Mouse (Mus musculus) forebrain, embryonic 14.5 days (tissue): ENCODE data around the gene Rora. TPM values are rescaled to one million over a fixed set of nuclear protein-coding genes. Genes with fewer than 3 reads are reported as not detected.

Experiments used
- ATAC-seq: fragments of 200-750 bp; cut with Nextera tagmentation; 2 replicates; pipeline ENCODE4 v1.8.0; 2017; ENCODE audit warnings: mild to moderate bottlenecking, moderate library complexity
- DNase-seq: peaks from one replicate; pipeline ENCODE4 v3.0.0-alpha.2; 2015; ENCODE audit warnings: low spot score
- H3K27ac ChIP-seq: fragments of 300-500 bp; sonication (generic); 2 replicates; pipeline ENCODE4 v1.5.1; 2014; ENCODE audit warnings: low read depth, mild to moderate bottlenecking, control low read depth, low read length, moderate library complexity
- H3K27me3 ChIP-seq: fragments of 300-500 bp; sonication (generic); replicated peaks from 2 replicates; pipeline ENCODE4 v1.6.1; 2014; ENCODE audit warnings: low read length, control low read depth, mixed read lengths; ENCODE audit not compliant: control insufficient read depth, insufficient read depth
- H3K36me3 ChIP-seq: fragments of 300-500 bp; sonication (generic); 2 replicates; pipeline ENCODE4 v1.6.1; 2014; ENCODE audit warnings: low read length, control low read depth; ENCODE audit not compliant: control insufficient read depth, insufficient read depth
- H3K4me1 ChIP-seq: fragments of 300-500 bp; sonication (generic); 2 replicates; pipeline ENCODE4 v1.6.1; 2014; ENCODE audit warnings: antibody characterized with exemption, low read length, control low read depth; ENCODE audit not compliant: control insufficient read depth, insufficient read depth
- H3K4me2 ChIP-seq: fragments of 300-500 bp; sonication (generic); 2 replicates; pipeline ENCODE4 v1.6.1; 2014; ENCODE audit warnings: mild to moderate bottlenecking, control low read depth, low read length
- H3K4me3 ChIP-seq: fragments of 300-500 bp; sonication (generic); 2 replicates; pipeline ENCODE4 v1.5.1; 2014; ENCODE audit warnings: low read depth, low read length, control low read depth
- H3K9ac ChIP-seq: fragments of 300-500 bp; sonication (generic); 2 replicates; pipeline ENCODE4 v1.6.1; 2014; ENCODE audit warnings: mild to moderate bottlenecking, low read length, control low read depth, moderate library complexity
- H3K9me3 ChIP-seq: fragments of 300-500 bp; sonication (generic); replicated peaks from 2 replicates; pipeline ENCODE4 v1.6.1; 2016; ENCODE audit warnings: low read length, control low read depth, mixed read lengths; ENCODE audit not compliant: control insufficient read depth
- WGBS: fragments of 180-500 bp; shearing (Covaris S2); extraction: QIAGEN DNeasy Blood & Tissue Kit; methylation state at CpG from one replicate; pipeline ENCODE4 v1.1.7; 2014; 5-methylcytosine and 5-hydroxymethylcytosine counted together
- polyA plus RNA-seq: library from polyadenylated mRNA; unstranded; fragments of >200 nt; fragmentation: Nextera tagmentation; extraction: Ambion mirVana; gene quantifications from 2 replicates; pipeline ENCODE4 v1.2.1, GENCODE M21; 2014

Gene Rora
- polyA plus RNA-seq, 1 experiment from 2014 or later, result 15.2 TPM

DNA sequence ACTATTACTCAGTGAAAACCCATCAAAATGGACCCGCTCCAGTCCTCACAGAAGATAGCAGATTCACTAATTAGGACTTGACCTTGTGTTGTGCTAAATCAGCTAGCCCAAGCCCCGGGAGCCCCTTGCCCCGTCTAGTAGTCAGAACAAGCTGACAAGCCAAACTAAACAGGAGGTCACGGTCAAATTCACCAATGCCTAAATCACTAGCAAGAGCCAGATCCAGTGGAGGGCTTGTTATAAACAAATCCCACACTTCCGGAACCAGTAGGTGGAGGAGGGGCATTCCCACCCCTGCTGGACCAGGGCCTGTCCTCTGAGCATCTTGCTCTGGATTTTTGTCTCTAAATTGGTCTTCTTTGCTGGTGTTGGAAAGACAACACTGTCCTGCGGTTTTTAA, 486.6 kb downstream of the Rora start:
- WGBS, result 85% methylated on average over 6 of the region's 6 CpGs
- H3K4me2 ChIP-seq, result no peak overlapping the region
- no peak for DNase-seq
- no peaks in the 10 kb centered on the region for H3K36me3 ChIP-seq
- no peaks in the 10 kb centered on the region for H3K9me3 ChIP-seq
- no peak overlapping the region for H3K27ac ChIP-seq
- no peaks in the 10 kb centered on the region for H3K27me3 ChIP-seq
- no peak for ATAC-seq
- H3K4me1 ChIP-seq, result peaks cover 6% of the 10 kb centered on the region; the same call in 1 of the 2 replicates
- no peak overlapping the region for H3K9ac ChIP-seq
- no peak overlapping the region for H3K4me3 ChIP-seq

- Histone ChIP-seq H3K27ac (no peak overlapping the region), H3K4me1 (peaks cover 6% of the 10 kb centered on the region; the same call in 1 of the 2 replicates), H3K27me3 (no peaks in the 10 kb centered on the region), H3K4me3 (no peak overlapping the region), H3K4me2 (no peak overlapping the region), H3K9ac (no peak overlapping the region), H3K36me3 (no peaks in the 10 kb centered on the region), H3K9me3 (no peaks in the 10 kb centered on the region)
- DNase-seq (no peak), ATAC-seq (no peak)
- WGBS, result 81% methylated on average over 4 of the region's 4 CpGs
These were observed 488.3 kb downstream of the Rora start for GRCm38 (mm10) chr9:69141859-69142258.

DNA sequence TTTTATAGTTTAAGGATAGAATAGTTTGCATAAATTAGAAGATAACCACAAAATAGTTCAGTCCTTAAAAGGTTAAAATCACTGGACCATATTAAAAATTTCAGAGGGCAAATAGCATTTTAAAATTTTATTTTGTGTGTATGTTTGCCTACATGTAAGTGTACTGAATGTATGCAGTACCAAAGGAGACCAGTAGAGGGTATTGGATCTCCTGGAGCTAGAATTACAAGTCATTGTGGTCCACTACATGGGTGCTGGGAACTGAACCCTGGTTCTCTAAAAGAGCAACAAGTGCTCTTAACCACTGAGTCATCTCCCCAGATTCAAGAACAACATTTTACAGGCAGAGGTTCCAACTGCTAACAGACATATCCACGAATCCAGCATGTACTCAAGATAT, 493.4 kb downstream of the Rora start:
- WGBS, result 84% methylated on average over 1 of the region's 1 CpGs
- Histone ChIP-seq H3K9ac (no peak overlapping the region), H3K4me2 (no peak overlapping the region), H3K27me3 (no peaks in the 10 kb centered on the region), H3K9me3 (0 out of 2 replicates have a peak, but pooled peaks cover 3% of the 10 kb centered on the region), H3K36me3 (no peaks in the 10 kb centered on the region), H3K4me1 (0 out of 2 replicates have a peak, but pooled peaks cover 3% of the 10 kb centered on the region), H3K27ac (no peak overlapping the region), H3K4me3 (no peak overlapping the region)
- DNase-seq (no peak), ATAC-seq (no peak)

DNA sequence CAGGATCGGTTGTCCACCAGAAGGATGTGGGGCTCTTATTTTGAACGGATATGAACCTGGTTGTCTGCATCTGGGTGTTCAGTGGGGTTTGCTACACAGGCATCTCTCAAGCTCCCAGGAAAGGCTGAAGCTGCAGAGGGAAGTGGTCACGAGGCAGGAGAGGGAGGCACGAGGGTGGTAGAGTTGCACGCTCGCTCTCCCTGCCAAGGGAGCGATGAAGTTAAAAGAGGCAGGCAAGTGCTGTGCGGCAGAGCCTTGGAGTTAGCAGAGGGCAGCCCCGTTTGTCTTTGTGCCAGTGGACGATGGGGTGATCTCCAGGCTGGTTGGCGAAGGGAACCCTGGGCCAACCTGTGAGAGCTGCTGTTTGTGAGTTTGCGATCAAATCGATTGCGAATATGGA, 496.6 kb downstream of the Rora start:
- no peak for ATAC-seq
- H3K9ac ChIP-seq, result no peak overlapping the region
- H3K4me2 ChIP-seq, result no peak overlapping the region
- WGBS, result 22% methylated on average over 14 of the region's 14 CpGs
- no peak overlapping the region for H3K27ac ChIP-seq
- H3K4me3 ChIP-seq, result no peak overlapping the region
- DNase-seq, result no peak
- no peaks in the 10 kb centered on the region for H3K27me3 ChIP-seq
- no peaks in the 10 kb centered on the region for H3K36me3 ChIP-seq
- 0 out of 2 replicates have a peak, but pooled peaks cover 3% of the 10 kb centered on the region for H3K4me1 ChIP-seq
- 0 out of 2 replicates have a peak, but pooled peaks cover 3% of the 10 kb centered on the region for H3K9me3 ChIP-seq

GRCm38 (mm10) chr9:69154684-69155083, 501.1 kb downstream of the Rora start:
- 94% methylated on average over 5 of the region's 5 CpGs for WGBS
- no peak for ATAC-seq

GRCm38 (mm10) chr9:69155836-69156595, 502.4 kb downstream of the Rora start:
- no peak overlapping the region for H3K4me3 ChIP-seq
- no peaks in the 10 kb centered on the region for H3K4me1 ChIP-seq
- H3K4me2 ChIP-seq, result no peak overlapping the region
- no peaks in the 10 kb centered on the region for H3K27me3 ChIP-seq
- no peaks in the 10 kb centered on the region for H3K36me3 ChIP-seq
- 60% methylated on average over 8 of the region's 8 CpGs for WGBS
- ATAC-seq, result no peak
- no peak for DNase-seq
- no peaks in the 10 kb centered on the region for H3K9me3 ChIP-seq
- no peak overlapping the region for H3K27ac ChIP-seq
- H3K9ac ChIP-seq, result no peak overlapping the region

More at GRCm38 (mm10) chr9:69154684-69155083, 501.1 kb downstream of the Rora start:
- Histone ChIP-seq H3K4me3 (no peak overlapping the region), H3K9ac (no peak overlapping the region), H3K27me3 (no peaks in the 10 kb centered on the region), H3K9me3 (no peaks in the 10 kb centered on the region), H3K27ac (no peak overlapping the region), H3K36me3 (no peaks in the 10 kb centered on the region), H3K4me1 (0 out of 2 replicates have a peak, but pooled peaks cover 3% of the 10 kb centered on the region), H3K4me2 (no peak overlapping the region)
- DNase-seq, result no peak

DNA sequence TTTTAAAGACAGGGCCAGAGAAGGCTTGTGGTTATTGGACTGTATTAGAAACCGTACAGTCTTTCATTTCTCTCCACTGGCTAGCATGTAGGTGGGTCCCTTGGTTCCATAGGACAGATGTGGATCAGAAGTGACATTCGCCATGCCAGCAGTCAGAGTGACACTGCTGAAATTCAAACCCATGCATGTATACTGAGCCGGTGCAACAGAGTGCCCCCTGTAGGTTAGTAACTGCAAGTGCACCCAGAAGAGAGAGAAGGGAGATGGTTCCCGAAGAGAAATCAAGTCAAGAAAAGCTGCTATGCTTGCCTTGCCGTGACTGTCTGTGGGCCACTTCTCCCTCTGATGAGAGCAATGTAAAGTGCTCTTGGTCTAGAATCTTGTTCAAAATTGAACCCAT, 507.2 kb downstream of the Rora start:
- Histone ChIP-seq H3K36me3 (no peaks in the 10 kb centered on the region), H3K9ac (no peak overlapping the region), H3K4me3 (no peak overlapping the region), H3K27ac (no peak overlapping the region), H3K4me1 (no peaks in the 10 kb centered on the region), H3K9me3 (no peaks in the 10 kb centered on the region), H3K4me2 (no peak overlapping the region), H3K27me3 (no peaks in the 10 kb centered on the region)
- WGBS, result 85% methylated on average over 5 of the region's 5 CpGs
- ATAC-seq, result no peak
- DNase-seq, result no peak

DNA sequence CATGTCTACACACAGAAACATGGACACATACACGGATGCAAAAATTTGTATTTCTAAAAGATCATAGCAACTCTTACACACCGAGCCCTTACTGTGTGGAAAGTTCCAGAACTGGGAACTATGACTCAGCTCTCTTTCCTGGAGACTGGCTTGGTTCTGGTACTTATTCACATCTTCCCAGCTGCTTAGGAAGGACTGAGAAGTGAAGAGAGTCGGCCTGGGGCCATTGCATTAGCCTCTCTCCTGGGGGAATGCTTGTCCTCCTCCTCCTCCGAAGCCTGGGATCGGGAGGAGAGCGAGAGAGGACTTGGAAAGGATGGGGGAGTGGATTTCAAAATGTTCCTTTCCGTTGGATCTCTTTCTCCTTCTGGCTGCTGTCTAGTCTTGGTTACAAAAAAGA, 511.1 kb downstream of the Rora start:
- Histone ChIP-seq H3K4me1 (no peaks in the 10 kb centered on the region), H3K27me3 (no peaks in the 10 kb centered on the region), H3K36me3 (no peaks in the 10 kb centered on the region), H3K4me3 (no peak overlapping the region), H3K9ac (no peak overlapping the region), H3K9me3 (no peaks in the 10 kb centered on the region), H3K27ac (no peak overlapping the region), H3K4me2 (no peak overlapping the region)
- WGBS, result 75% methylated on average over 7 of the region's 7 CpGs
- ATAC-seq (no peak), DNase-seq (no peak)

DNA sequence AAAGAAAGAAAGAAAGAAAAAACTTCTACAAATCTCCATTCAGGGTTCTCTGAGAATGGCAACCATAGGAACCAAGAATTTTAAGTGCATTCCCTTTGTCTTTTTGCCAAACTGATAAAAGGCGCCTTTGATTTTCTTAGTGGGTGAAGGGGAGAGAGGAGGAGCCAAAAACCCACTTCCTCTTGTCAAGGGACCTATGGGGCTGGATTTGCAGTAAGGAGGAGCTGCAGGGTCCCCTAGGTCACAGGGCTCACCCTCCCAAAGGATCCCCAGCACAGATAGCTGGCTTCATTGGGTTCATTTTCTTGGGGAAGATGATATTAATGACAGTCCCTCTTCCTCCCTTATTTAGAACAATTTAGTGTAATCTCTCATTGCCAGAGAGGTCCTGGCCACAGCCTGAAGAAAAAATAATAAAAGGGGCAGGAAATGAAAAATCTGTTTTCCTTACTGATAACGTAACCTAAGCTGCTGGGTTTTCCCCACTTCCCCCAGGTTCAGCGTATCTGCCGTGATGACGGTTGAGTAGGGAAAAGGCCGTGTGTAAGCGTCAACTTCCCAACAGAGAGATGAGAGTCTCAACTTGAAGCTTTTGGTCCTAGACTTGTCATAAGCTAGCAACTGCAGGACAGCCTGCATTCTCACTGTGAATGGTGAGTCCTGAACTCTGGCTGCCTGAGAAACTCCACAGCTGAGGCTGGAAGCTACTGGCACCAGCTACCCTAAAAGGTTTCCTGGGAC, 511.7 kb downstream of the Rora start:
- Histone ChIP-seq H3K27ac (no peak overlapping the region), H3K4me1 (no peaks in the 10 kb centered on the region), H3K4me3 (no peak overlapping the region), H3K9ac (no peak overlapping the region), H3K9me3 (no peaks in the 10 kb centered on the region), H3K36me3 (no peaks in the 10 kb centered on the region), H3K4me2 (no peak overlapping the region), H3K27me3 (no peaks in the 10 kb centered on the region)
- no peak for DNase-seq
- no peak for ATAC-seq
- WGBS, result 90% methylated on average over 7 of the region's 7 CpGs
